Mouse (Mus musculus) embryonic facial prominence, embryonic 15.5 days (tissue): Measurements from ENCODE around the gene Eri2. TPM values are rescaled to one million over a fixed set of nuclear protein-coding genes. Genes with fewer than 3 reads are reported as not detected.
"Not testable (repeated sequence)": the region's sequence is repeated elsewhere in the genome, so short reads cannot be mapped to it uniquely, and the experiment has no call there.

Experiments used
- ATAC-seq: fragments of 200-750 bp; cut with Nextera tagmentation; 2 replicates; pipeline ENCODE4 v1.8.0; 2017; ENCODE audit warnings: low read depth, moderate TSS enrichment; ENCODE audit not compliant: insufficient number of reproducible peaks, low FRiP score, low TSS enrichment
- H3K27ac ChIP-seq: fragments of 300-500 bp; sonication (generic); replicated peaks from 2 replicates; pipeline ENCODE4 v1.5.1; 2015; ENCODE audit warnings: mild to moderate bottlenecking, inconsistent platforms
- H3K27me3 ChIP-seq: fragments of 300-500 bp; sonication (generic); 2 replicates; pipeline ENCODE4 v1.6.1; 2015; ENCODE audit warnings: inconsistent platforms
- H3K36me3 ChIP-seq: fragments of 300-500 bp; sonication (generic); 2 replicates; pipeline ENCODE4 v1.6.1; 2015; ENCODE audit warnings: mild to moderate bottlenecking, inconsistent platforms
- H3K4me1 ChIP-seq: fragments of 300-500 bp; sonication (generic); 2 replicates; pipeline ENCODE4 v1.6.1; 2015; ENCODE audit warnings: inconsistent platforms
- H3K4me2 ChIP-seq: fragments of 300-500 bp; sonication (generic); replicated peaks from 2 replicates; pipeline ENCODE4 v1.6.1; 2015; ENCODE audit warnings: mild to moderate bottlenecking, inconsistent platforms
- H3K4me3 ChIP-seq: fragments of 300-500 bp; sonication (generic); replicated peaks from 2 replicates; pipeline ENCODE4 v1.5.1; 2015; ENCODE audit warnings: mild to moderate bottlenecking, inconsistent platforms
- H3K9ac ChIP-seq: fragments of 300-500 bp; sonication (generic); 2 replicates; pipeline ENCODE4 v1.6.1; 2015; ENCODE audit warnings: inconsistent platforms
- H3K9me3 ChIP-seq: fragments of 300-500 bp; sonication (generic); replicated peaks from 2 replicates; pipeline ENCODE4 v1.6.1; 2016; ENCODE audit warnings: inconsistent platforms
- WGBS: fragments of 180-500 bp; shearing (Covaris S2); methylation state at CpG from one replicate; pipeline ENCODE4 v1.1.7; 2015; 5-methylcytosine and 5-hydroxymethylcytosine counted together
- polyA plus RNA-seq: library from polyadenylated mRNA; unstranded; fragments of >200 nt; fragmentation: Nextera tagmentation; extraction: Ambion mirVana; gene quantifications from 2 replicates; pipeline ENCODE4 v1.2.1, GENCODE M21; 2015

Eri2 gene
- polyA plus RNA-seq, 1 experiment from 2014 or later: 18.5 TPM

DNA sequence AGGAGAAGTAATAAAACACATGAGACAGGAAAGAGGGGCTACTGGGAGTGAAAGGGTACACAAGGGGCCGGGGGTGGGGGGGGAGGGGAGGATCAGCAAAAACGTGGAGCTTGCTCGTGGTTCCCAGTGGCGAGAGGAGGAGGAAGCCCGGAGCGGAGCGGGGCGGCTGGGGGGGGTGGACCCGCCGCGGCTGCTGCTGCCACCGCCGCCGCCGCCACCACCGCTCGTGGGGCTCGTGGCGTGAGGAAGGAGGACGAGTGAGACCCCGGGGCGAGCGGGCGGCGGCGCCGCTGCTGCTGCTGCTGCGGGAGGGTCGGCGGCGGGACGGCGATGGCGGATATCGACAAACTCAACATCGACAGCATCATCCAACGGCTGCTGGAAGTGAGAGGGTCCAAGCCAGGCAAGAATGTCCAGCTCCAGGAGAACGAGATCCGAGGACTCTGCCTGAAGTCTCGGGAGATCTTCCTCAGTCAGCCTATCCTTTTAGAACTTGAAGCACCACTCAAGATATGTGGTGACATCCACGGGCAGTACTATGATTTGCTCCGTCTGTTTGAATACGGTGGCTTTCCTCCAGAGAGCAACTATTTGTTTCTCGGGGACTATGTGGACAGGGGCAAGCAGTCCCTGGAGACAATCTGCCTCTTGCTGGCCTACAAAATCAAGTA is 53.9 kb downstream of the Eri2 start:
- not testable (repeated sequence) for H3K4me1 ChIP-seq, H3K9ac ChIP-seq, H3K27me3 ChIP-seq, ATAC-seq, H3K27ac ChIP-seq, H3K9me3 ChIP-seq, H3K36me3 ChIP-seq
- H3K4me3 ChIP-seq: peak overlapping the region; percentile 33
- WGBS: 1% methylated on average over 31 of the region's 44 CpGs
- H3K4me2 ChIP-seq: peak overlapping the region; percentile 50

DNA sequence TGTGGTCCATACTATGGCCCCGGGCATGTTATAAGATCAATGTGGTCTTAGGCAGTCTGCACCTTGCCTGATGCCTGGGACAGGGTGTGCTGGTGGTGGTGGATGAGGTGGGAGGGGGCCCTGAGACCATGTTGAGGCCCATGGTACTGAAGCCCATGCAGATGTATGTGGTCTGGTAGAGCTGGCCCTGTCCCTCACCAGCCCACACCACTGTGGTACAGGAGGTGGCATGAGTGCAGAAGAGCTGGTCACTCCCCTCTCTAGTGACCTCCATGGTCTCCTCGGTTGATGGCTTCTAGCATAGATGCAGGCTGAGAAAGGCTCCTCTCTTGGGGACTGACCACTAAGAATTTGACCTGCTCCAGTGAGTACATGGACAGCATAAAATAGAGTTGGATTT is 55.0 kb downstream of the Eri2 start:
- peak; percentile 29; the same call in 1 of the 2 replicates for ATAC-seq
- Histone ChIP-seq H3K27me3 (no peaks in the 10 kb centered on the region), H3K27ac (no peak overlapping the region), H3K9ac (no peak overlapping the region), H3K36me3 (no peaks in the 10 kb centered on the region), H3K4me2 (no peak overlapping the region), H3K4me1 (no peaks in the 10 kb centered on the region), H3K9me3 (no peaks in the 10 kb centered on the region), H3K4me3 (no peak overlapping the region)
- 77% methylated on average over 2 of the region's 2 CpGs for whole genome bisulfite sequencing

DNA sequence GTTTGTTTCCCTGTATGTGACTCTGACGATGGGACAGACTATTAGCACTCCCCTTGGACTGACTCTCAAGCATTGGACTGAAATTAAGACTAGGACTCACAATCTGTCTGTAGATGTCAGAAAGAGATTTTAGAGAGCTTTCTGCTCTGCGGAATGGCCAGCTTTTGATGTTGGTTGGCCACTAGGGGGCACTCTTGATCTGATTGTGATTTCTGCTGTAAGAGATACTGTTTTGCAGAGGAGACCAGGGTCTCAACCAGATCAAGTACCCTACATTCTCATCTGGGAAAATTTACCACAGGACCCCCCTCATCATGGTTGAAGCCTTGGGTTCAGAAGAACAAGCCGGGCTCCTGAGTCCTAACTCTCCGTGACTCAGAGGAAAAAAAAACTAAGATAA is 62.6 kb downstream of the Eri2 start:
- not testable (repeated sequence) for ATAC-seq, H3K9me3 ChIP-seq, H3K36me3 ChIP-seq, H3K27me3 ChIP-seq, H3K27ac ChIP-seq, H3K9ac ChIP-seq, H3K4me3 ChIP-seq, H3K4me1 ChIP-seq, H3K4me2 ChIP-seq
- WGBS: 79% methylated on average over 4 of the region's 4 CpGs

DNA sequence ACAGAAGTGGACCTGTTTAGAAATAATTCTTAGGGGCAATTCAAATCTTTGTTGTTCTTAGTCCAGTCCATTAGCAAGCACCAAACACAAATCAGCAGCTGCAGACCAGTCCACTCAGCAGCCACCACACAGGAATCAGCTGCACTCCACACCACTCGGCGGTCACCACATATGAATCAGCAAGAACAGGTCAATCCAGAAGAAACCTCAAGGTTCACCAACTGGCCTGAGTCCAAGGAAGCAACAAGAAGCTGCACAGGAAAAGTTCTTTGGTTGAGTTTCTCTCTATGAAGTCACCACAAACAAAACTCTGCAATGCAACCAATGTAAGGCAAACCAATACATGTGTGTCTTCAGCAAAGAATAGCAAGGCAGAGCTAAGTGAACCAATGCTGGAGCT is 66.2 kb downstream of the Eri2 start:
- Histone ChIP-seq H3K4me2 (no peak overlapping the region), H3K9me3 (no peaks in the 10 kb centered on the region), H3K4me1 (no peaks in the 10 kb centered on the region), H3K9ac (no peak overlapping the region), H3K27me3 (no peaks in the 10 kb centered on the region), H3K27ac (no peak overlapping the region), H3K36me3 (no peaks in the 10 kb centered on the region), H3K4me3 (no peak overlapping the region)
- 90% methylated on average over 2 of the region's 2 CpGs for WGBS
- ATAC-seq: no peak

DNA sequence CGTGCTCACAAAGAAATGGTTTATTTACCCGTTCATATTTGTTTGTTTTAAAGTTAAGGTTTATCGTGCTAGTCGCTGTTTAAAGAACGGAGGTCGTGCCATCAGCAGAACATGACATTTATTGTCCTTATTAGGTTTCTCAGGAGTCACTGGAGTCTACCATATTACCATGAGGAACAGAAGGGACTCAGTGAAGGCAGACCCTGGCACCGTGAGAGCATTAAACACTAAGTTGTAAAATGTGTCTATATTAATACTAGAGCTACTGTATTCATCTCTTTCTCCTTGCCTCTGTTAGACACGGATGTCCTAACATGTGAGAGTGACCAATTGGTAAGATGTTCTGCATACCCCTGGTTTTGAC is 72.9 kb downstream of the Eri2 start:
- peaks cover 26% of the 10 kb centered on the region for H3K36me3 ChIP-seq
- peak overlapping the region; percentile 75 for H3K4me2 ChIP-seq
- H3K27me3 ChIP-seq: no peaks in the 10 kb centered on the region
- H3K9me3 ChIP-seq: no peaks in the 10 kb centered on the region
- peak overlapping the region; percentile 78 for H3K9ac ChIP-seq
- H3K27ac ChIP-seq: no peak overlapping the region; the same call in 1 of the 2 replicates
- peak overlapping the region; percentile 90 for H3K4me3 ChIP-seq
- no peak for ATAC-seq
- peaks cover 5% of the 10 kb centered on the region for H3K4me1 ChIP-seq
- WGBS: 14% methylated on average over 8 of the region's 8 CpGs

DNA sequence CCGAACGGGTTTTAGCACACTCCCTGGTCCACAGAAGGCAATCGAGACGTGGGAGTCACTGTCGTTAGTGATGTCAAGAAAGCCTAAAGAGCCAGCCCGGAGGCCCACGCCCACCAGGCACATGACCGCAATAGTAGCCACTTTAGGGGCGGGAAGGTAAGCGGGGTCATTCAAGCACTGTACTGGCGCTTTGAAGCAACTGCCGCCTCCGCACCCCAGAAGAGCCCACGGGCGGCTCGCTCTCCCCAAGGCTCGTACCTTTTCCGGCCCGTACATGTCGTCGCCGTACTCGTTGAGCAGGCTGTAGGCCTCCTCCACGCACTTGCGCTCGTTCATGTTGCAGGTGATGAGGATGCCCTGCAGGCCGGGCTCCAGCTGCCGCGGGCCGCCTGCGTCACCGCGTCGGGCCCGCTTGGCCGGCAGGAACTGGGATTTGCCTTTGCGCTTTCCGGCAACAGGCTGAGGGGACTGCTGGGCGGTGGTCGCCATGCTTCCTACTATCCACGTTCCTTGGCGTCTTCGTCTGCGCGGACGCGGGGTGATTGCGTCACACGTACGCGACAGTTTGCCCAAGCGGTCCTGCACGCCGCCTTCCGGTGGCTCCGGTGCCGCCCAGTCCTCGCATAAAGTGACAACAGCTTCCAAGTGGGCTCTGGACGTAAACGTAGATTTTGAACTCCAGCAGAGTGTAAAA is 73.5 kb downstream of the Eri2 start, which contains the start of gene Thumpd1:
Gene Thumpd1 (minus strand): TSS at position 546 of the 694 bp plus-strand sequence.
- Histone ChIP-seq H3K27me3 (no peaks in the 10 kb centered on the region), H3K4me3 (peak within 1 kb of the TSS; percentile 90), H3K27ac (peak within 1 kb of the TSS; percentile 76), H3K36me3 (peaks cover 31% of the 10 kb centered on the region), H3K9ac (peak within 1 kb of the TSS; percentile 78), H3K4me2 (peak within 1 kb of the TSS; percentile 75), H3K9me3 (no peaks in the 10 kb centered on the region), H3K4me1 (peaks cover 5% of the 10 kb centered on the region)
- under 1% methylated on average over 60 of the region's 60 CpGs for WGBS
- ATAC-seq: peak; percentile 90

Other genes with a start within 250 kb of the Eri2 start
- gene Acsm2, start 239.7 kb downstream of the Eri2 start, polyA plus RNA-seq: 0.15 and 0.16 TPM in 2 replicates
- 0.28 and 0.52 TPM in 2 replicates for gene Acsm1, start 187.0 kb downstream of the Eri2 start, polyA plus RNA-seq
- gene Acsm4, start 104.0 kb downstream of the Eri2 start, polyA plus RNA-seq: 11.7 and 21.4 TPM in 2 replicates
- 67.7 and 70.2 TPM in 2 replicates for gene Thumpd1, start 73.3 kb downstream of the Eri2 start, polyA plus RNA-seq
- 0.52 and 0.54 TPM in 2 replicates for gene Acsm3, start 33.1 kb downstream of the Eri2 start, polyA plus RNA-seq
- 19.4 and 20.1 TPM in 2 replicates for gene Rexo5, start 52 bp downstream of the Eri2 start, polyA plus RNA-seq
- gene Lyrm1, start 101.8 kb upstream of the Eri2 start, polyA plus RNA-seq: 11.4 and 11.7 TPM in 2 replicates
- 13.3 and 14.1 TPM in 2 replicates for gene Dcun1d3, start 102.2 kb upstream of the Eri2 start, polyA plus RNA-seq